Mouse (Mus musculus): Measurements from ENCODE around the gene Pacrg. TPM values are rescaled to one million over a fixed set of nuclear protein-coding genes. Genes with fewer than 3 reads are reported as not detected.

Gene Pacrg
- polyA plus RNA-seq, 1 experiment from 2014 or later, result 1.2 TPM

DNA sequence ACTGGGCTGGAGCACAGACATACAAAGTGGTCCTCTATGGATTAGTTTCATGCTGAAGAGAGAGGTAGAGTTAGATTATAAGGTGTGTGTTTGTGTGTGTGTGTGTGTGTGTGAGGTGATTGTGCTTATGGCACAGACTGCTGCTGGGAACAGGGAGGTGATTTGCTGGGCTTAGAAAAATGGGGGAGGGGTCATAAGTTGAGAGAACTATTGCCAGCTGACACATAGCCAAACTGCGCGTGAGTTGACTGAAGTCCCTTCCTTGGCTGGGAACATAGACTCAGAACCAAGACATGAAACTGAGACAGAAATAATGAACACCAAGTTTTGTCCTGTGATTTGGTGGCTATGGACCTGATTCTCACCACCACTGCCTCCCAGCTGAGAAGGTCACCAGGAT, 351.2 kb downstream of the Pacrg start:
- ATAC-seq (ENCODE audit: insufficient number of reproducible peaks, insufficient read depth, low FRiP score, low TSS enrichment, low read depth), result no peak
- WGBS, result 90% methylated on average over 2 of the region's 2 CpGs
- no peak overlapping the region for H3K27ac ChIP-seq
- no peaks in the 10 kb centered on the region for H3K36me3 ChIP-seq
- no peaks in the 10 kb centered on the region for H3K27me3 ChIP-seq
- peaks cover 37% of the 10 kb centered on the region for H3K4me1 ChIP-seq (replicated peaks)
- H3K4me2 ChIP-seq, result no peak overlapping the region
- no peak overlapping the region for H3K9ac ChIP-seq (replicated peaks)
- H3K9me3 ChIP-seq, result no peaks in the 10 kb centered on the region
- H3K4me3 ChIP-seq (replicated peaks), result no peak overlapping the region

DNA sequence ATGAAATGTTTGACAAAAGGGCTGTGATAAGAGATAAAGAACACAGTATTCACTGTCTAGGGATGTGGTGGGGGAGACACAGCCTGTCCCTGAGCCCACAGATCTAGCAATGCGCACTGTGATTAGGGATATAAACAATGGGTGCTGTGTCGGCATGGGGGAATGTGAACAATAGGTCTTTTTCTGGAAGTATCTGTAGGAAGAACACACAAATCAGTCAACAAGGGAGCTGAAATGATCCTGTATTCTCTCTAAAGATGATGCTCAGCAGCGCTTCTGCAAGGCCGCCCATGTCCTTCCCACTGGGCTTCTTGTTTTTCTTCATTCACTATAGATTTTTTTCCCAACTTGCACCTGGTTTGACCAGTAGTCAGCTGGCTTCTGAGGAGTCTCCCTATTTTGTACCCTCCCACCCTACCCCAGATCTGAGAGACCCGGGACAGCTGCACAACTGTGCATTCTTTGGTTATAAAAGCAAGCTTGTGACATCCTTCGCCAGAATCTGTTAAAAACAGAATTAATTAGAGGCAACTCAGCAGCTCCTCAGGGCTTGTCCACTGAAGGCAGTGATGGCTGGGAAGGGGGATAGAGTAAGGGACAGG, 356.1 kb downstream of the Pacrg start:
- Histone ChIP-seq H3K27ac (no peak overlapping the region), H3K27me3 (no peaks in the 10 kb centered on the region), H3K4me3 (replicated peaks) (no peak overlapping the region), H3K9ac (replicated peaks) (no peak overlapping the region), H3K4me2 (no peak overlapping the region), H3K9me3 (no peaks in the 10 kb centered on the region), H3K36me3 (no peaks in the 10 kb centered on the region), H3K4me1 (replicated peaks) (peaks cover 7% of the 10 kb centered on the region)
- ATAC-seq (ENCODE audit: insufficient number of reproducible peaks, insufficient read depth, low FRiP score, low TSS enrichment, low read depth), result no peak
- WGBS, result 73% methylated on average over 6 of the region's 6 CpGs

DNA sequence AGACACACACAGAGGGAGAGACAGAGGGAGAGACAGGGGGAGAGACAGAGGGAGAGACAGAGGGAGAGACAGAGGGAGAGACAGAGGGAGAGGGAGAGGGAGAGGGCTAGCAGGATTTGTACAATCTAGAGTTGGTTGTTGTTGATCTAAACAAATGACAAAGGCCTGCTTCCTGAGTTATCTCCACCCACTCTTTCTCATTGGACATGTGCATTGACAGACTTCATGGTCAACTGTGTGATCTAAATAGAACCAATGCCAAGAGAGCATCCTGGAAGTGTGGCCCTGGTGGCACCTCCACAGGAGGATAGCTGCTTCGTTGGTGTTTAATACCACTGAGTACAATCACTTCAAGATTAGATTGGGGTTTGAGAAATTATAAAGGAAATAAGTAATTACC, 359.0 kb downstream of the Pacrg start:
- WGBS, result 91% methylated on average over 1 of the region's 1 CpGs
- no peaks in the 10 kb centered on the region for H3K27me3 ChIP-seq
- no peaks in the 10 kb centered on the region for H3K36me3 ChIP-seq

DNA sequence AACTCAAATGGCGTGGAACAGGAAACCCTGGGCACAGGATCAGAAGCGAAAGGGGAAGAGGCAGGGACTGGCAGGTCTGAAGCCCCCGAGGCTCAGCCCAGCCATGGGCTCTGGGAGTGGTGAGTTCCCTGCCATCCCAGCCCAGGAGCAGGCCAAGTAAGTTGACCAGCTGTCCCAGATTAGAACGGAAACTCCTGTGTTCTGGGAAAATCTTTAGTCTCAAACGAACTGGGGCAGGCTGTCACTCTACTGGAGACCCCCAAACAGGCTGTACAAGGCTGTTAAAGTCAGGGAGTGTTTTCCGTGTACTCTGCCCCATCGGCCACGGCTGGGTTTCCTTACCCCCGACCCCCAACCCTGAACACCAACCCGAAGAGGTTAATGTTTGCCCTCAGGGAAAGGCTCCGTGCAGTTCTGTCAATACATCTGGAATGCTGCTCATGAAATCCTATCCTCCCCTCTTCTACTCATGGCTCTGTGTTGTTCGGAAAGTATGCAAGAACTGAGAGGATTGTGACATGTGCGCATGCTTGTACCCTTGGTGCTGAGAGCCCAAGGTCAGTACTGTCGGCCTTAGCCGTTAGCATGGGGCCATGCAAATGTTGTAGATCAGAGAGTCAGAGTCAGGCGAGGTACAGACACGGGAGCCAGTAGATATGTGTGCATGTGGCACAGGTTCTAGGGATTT, 360.9 kb downstream of the Pacrg start:
- Histone ChIP-seq H3K4me2 (peak overlapping the region; percentile 31), H3K4me3 (replicated peaks) (no peak overlapping the region), H3K9ac (replicated peaks) (no peak overlapping the region), H3K27ac (peak overlapping the region; percentile 88), H3K27me3 (no peaks in the 10 kb centered on the region), H3K36me3 (no peaks in the 10 kb centered on the region), H3K9me3 (no peaks in the 10 kb centered on the region), H3K4me1 (replicated peaks) (peaks cover 19% of the 10 kb centered on the region)
- ATAC-seq (ENCODE audit: insufficient number of reproducible peaks, insufficient read depth, low FRiP score, low TSS enrichment, low read depth), result peak; percentile 45; the same call in 1 of the 2 replicates
- WGBS, result 22% methylated on average over 17 of the region's 17 CpGs

More for the DNA sequence above, 359.0 kb downstream of the Pacrg start:
- Histone ChIP-seq H3K4me3 (replicated peaks) (no peak overlapping the region), H3K4me2 (no peak overlapping the region), H3K4me1 (replicated peaks) (peaks cover 19% of the 10 kb centered on the region), H3K9me3 (no peaks in the 10 kb centered on the region), H3K27ac (no peak overlapping the region), H3K9ac (replicated peaks) (no peak overlapping the region)
- ATAC-seq (ENCODE audit: insufficient number of reproducible peaks, insufficient read depth, low FRiP score, low TSS enrichment, low read depth), result no peak

DNA sequence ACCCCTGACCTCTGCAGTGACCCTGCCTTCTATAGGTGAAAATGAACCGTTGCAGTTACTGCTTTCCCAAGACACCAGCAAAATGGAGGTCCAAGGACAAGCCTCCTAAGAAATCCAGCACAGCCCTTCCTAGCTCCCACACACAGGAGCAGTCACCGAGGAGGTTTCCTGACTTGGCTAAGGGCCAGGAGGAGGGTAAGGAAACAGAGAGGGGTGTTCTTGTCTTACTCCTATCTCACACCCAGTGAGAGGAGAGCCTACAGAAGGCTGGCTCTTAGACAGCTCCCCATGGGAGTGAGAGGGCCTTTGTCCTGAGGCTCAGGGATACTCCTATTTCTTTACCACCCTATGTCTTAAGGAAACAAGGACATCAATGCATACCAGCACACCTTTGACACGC, 361.7 kb downstream of the Pacrg start:
- Histone ChIP-seq H3K4me2 (no peak overlapping the region), H3K27me3 (no peaks in the 10 kb centered on the region), H3K36me3 (no peaks in the 10 kb centered on the region), H3K4me3 (replicated peaks) (no peak overlapping the region), H3K9me3 (no peaks in the 10 kb centered on the region), H3K27ac (peak overlapping the region; percentile 88), H3K9ac (replicated peaks) (no peak overlapping the region), H3K4me1 (replicated peaks) (peaks cover 19% of the 10 kb centered on the region)
- 52% methylated on average over 3 of the region's 3 CpGs for WGBS
- no peak for ATAC-seq (ENCODE audit: insufficient number of reproducible peaks, insufficient read depth, low FRiP score, low TSS enrichment, low read depth)

DNA sequence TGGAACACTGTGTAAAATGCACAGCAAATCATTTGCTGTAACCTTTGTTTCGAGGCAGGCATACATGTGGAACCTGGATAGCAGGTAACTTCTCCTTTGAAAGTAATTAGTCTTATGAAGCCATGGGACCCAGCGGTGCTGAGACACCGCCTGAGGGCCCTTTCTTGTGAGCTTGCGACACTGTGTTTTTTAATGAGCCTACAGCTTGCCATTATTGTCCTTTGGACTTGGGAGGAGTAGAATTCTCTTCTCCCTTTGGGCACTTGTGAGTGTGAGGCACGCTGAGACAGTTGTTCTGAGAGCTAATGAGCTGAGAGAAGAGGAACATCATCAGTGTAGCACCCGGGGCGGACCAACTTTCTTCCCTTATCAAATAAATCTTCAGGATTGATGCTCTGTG, 363.3 kb downstream of the Pacrg start:
- no peaks in the 10 kb centered on the region for H3K36me3 ChIP-seq

DNA sequence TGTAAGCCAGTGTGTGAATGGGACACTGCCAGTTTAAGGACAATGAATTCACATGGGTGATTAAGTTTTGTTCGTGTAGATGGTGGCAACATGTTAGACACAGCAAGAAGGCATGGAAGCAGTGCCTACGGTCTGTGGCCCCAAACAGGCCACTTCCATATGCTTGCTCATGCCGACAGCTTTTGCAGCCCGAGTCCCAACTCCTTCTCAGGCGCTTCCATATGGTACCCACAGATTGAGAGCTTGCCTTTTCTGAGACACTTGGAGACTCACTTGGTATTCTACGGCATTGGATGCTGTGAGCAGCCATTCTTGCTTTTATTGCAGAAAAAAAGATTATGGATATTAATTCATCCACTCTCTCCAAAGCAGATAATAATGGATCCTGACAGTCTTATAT, 365.1 kb downstream of the Pacrg start:
- Histone ChIP-seq H3K4me3 (replicated peaks) (no peak overlapping the region), H3K9me3 (no peaks in the 10 kb centered on the region), H3K9ac (replicated peaks) (no peak overlapping the region), H3K36me3 (no peaks in the 10 kb centered on the region), H3K27ac (no peak overlapping the region), H3K4me1 (replicated peaks) (peaks cover 19% of the 10 kb centered on the region), H3K27me3 (no peaks in the 10 kb centered on the region), H3K4me2 (no peak overlapping the region)
- 89% methylated on average over 6 of the region's 6 CpGs for WGBS
- ATAC-seq (ENCODE audit: insufficient number of reproducible peaks, insufficient read depth, low FRiP score, low TSS enrichment, low read depth), result no peak

More for the DNA sequence above, 363.3 kb downstream of the Pacrg start:
- Histone ChIP-seq H3K9ac (replicated peaks) (no peak overlapping the region), H3K27ac (no peak overlapping the region), H3K4me1 (replicated peaks) (peaks cover 19% of the 10 kb centered on the region), H3K4me3 (replicated peaks) (no peak overlapping the region), H3K4me2 (no peak overlapping the region), H3K27me3 (no peaks in the 10 kb centered on the region), H3K9me3 (no peaks in the 10 kb centered on the region)
- 61% methylated on average over 7 of the region's 7 CpGs for WGBS
- no peak for ATAC-seq (ENCODE audit: insufficient number of reproducible peaks, insufficient read depth, low FRiP score, low TSS enrichment, low read depth)

DNA sequence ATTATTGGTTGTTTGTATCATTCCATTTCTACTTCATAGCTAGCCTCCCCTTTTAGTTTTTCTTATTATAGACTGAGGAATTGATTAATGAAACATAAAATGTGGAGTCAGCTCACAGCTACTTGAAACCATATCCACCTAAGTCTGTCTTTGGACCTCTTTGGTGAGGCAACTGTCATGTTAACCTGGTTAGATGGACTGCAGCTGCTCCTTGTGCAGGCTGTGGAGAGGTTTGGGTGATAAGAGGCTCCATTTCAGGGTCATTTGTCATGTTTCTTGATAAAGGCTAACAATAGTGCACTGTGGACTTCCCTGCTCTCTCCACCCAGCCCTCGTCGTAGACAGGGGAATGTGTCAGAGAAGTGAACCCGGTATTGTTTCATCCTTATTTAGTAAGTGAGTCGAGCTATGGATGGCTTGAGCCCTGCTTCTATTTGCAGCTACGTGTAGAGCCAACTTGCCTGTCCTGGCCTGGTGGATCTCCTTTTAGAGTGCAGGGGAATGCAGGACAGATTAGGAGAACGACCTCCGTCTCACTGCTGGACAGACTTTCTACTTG, 366.2 kb downstream of the Pacrg start:
- Histone ChIP-seq H3K9me3 (no peaks in the 10 kb centered on the region), H3K9ac (replicated peaks) (no peak overlapping the region), H3K27ac (no peak overlapping the region), H3K4me1 (replicated peaks) (peaks cover 11% of the 10 kb centered on the region), H3K4me3 (replicated peaks) (no peak overlapping the region), H3K27me3 (no peaks in the 10 kb centered on the region), H3K36me3 (no peaks in the 10 kb centered on the region), H3K4me2 (no peak overlapping the region)
- no peak for ATAC-seq (ENCODE audit: insufficient number of reproducible peaks, insufficient read depth, low FRiP score, low TSS enrichment, low read depth)
- WGBS, result 64% methylated on average over 7 of the region's 7 CpGs

DNA sequence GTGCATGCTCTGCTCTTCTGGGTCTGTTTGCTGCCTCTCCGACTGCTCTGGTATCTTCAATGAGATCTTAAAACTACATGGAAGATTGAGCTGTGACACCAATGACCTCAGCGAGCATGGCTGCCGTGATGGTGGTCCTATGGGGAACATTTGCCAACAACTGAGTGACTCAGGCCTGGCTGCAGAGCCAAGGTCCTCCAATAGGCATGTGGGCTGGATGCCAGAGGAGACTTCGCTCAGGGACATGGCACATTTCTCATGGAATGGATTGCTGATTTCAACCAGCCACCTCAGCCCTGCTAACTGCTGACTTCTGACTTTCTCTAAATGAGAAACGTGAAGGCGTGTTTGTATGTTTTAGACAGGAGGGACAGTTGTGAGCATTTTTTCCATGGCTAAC, 366.9 kb downstream of the Pacrg start:
- Histone ChIP-seq H3K9ac (replicated peaks) (no peak overlapping the region), H3K4me1 (replicated peaks) (peaks cover 4% of the 10 kb centered on the region), H3K27me3 (no peaks in the 10 kb centered on the region), H3K36me3 (no peaks in the 10 kb centered on the region), H3K4me3 (replicated peaks) (no peak overlapping the region), H3K4me2 (no peak overlapping the region), H3K9me3 (no peaks in the 10 kb centered on the region), H3K27ac (no peak overlapping the region)
- no peak for ATAC-seq (ENCODE audit: insufficient number of reproducible peaks, insufficient read depth, low FRiP score, low TSS enrichment, low read depth)
- WGBS, result 83% methylated on average over 6 of the region's 6 CpGs

DNA sequence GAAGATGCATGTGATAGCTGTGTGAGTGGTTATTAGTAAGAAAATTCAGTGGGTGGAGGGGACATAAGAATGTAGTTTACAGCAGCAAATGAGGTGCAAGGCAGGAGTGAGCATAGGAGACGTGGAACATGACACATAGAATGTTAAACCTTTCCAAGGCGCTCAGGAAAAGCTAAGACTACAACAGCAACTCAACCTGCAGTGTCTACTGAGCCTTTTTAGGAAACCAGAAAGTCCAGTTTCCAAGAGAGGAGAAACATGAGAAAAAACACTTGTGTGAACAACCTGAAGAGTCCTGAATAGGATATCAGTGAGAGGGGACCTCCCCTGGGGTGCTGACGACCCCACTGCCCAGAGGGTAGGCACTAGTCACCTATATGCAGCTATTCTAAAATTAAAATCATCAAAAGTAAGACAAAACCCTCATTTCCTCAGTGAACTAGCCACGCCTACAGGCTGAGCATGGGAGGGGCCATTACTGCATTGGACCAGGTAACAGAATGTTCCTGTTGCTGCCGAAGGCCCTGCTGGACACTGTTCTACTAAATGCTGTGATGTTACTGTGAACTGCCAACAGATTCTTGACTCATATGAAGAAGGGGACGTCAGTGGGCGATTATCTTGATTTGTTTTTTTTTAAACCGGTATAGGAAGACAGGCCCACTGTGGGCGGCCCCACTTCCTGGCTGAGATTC, 370.1 kb downstream of the Pacrg start:
- no peaks in the 10 kb centered on the region for H3K9me3 ChIP-seq
- H3K36me3 ChIP-seq, result no peaks in the 10 kb centered on the region
- H3K27me3 ChIP-seq, result no peaks in the 10 kb centered on the region
- no peak overlapping the region for H3K4me2 ChIP-seq
- no peaks in the 10 kb centered on the region for H3K4me1 ChIP-seq (replicated peaks)
- no peak overlapping the region for H3K4me3 ChIP-seq (replicated peaks)
- no peak for ATAC-seq (ENCODE audit: insufficient number of reproducible peaks, insufficient read depth, low FRiP score, low TSS enrichment, low read depth)
- H3K27ac ChIP-seq, result no peak overlapping the region
- no peak overlapping the region for H3K9ac ChIP-seq (replicated peaks)
- 84% methylated on average over 9 of the region's 9 CpGs for WGBS

DNA sequence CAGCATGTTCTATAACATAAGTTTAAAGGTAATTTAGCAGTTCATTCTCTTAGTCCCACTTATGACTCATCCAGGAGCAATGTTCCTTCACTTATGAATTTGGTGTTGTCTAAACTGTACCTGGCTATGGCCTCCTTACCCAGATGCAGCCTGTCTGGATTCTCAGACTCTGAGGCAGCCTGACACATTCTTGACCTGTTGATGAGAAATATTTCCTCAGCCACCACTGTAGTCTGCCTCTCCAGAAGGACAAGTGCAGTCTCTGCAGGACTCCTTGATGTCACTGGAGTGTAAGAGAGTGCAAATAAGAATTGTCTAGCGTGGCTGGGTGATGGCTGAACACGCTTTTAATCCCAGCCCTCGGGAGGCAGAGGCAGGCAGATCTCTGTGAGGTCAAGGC, 373.0 kb downstream of the Pacrg start:
- Histone ChIP-seq H3K27me3 (no peaks in the 10 kb centered on the region), H3K36me3 (no peaks in the 10 kb centered on the region), H3K4me1 (replicated peaks) (no peaks in the 10 kb centered on the region), H3K9me3 (no peaks in the 10 kb centered on the region), H3K9ac (replicated peaks) (no peak overlapping the region), H3K27ac (no peak overlapping the region), H3K4me3 (replicated peaks) (no peak overlapping the region), H3K4me2 (no peak overlapping the region)
- 93% methylated on average over 3 of the region's 3 CpGs for WGBS
- no peak for ATAC-seq (ENCODE audit: insufficient number of reproducible peaks, insufficient read depth, low FRiP score, low TSS enrichment, low read depth)
